Mouse (Mus musculus) mature B cell (primary cell): Measurements from ENCODE around the gene Sarnp.
"Not testable (repeated sequence)": the region's sequence is repeated elsewhere in the genome, so short reads cannot be mapped to it uniquely, and the experiment has no call there.

Experiments used
- in situ Hi-C: fragments of 300-500 bp; cut with MboI; formaldehyde crosslinking; loops from 2 replicates; pipeline ENCODE4 v1.14.3; 2019

Gene Sarnp

GRCm38 (mm10) chr10:128821358-128822056, 4.4 kb downstream of the Sarnp start, which contains the start of gene Ormdl2:
Gene Ormdl2, minus strand, starts transcription at chr10:128821645.
- in situ Hi-C loops = no loop called here

GRCm38 (mm10) chr10:128822135-128822534, 5.0 kb downstream of the Sarnp start:
- in situ Hi-C loops = no loop called here

DNA sequence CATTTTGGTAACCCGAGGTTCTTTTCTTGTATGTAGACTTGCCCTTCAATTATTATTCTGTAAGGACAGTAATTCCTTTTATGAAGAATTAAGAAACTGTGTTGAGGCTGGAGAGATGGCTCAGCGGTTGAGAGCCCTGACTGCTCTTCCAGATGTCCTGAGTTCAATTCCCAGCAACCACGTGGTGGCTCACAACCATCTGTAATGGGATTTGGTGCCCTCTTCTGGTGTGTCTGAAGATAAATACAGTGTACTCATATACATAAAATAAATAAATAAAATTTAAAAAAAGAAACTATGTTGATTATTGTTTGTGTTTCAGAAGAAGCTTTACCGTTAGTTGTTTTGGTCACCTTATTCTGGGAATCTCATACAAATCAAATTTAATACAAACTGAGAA, 6.0 kb downstream of the Sarnp start:
- in situ Hi-C loops = not testable (repeated sequence)

GRCm38 (mm10) chr10:128823821-128824220, 6.7 kb downstream of the Sarnp start:
- in situ Hi-C loops = no loop called here

GRCm38 (mm10) chr10:128837400-128837799, 20.3 kb downstream of the Sarnp start:
- in situ Hi-C loops = loop anchor here (5.0 kb wide), 1 partner anchor 50 kb away; no protein-coding TSS in a partner anchor

GRCm38 (mm10) chr10:128839434-128839833, 22.3 kb downstream of the Sarnp start:
- in situ Hi-C loops = loop anchor here (5.0 kb wide), 1 partner anchor 48 kb away; no protein-coding TSS in a partner anchor

GRCm38 (mm10) chr10:128840612-128841011, 23.5 kb downstream of the Sarnp start:
- in situ Hi-C loops = no loop called here

DNA sequence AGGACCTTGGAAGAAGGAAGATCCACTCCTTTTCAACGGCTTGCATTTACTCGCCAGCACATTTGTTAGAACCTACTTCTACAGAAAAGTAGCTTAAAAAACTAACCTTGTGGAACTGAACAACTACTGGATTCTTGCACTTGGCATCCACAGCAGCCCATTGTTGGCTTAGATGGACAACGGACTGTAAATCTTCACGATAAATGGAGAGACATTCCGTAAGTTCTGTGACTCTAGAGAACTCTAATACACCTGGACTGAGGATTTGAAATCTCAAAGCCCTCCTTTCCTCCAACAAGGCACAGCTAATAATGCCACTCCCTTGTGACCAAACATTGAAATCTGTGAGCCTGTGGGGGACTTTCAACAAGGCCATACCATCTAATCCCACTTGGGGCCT, 26.1 kb downstream of the Sarnp start:
- in situ Hi-C loops = no loop called here

- in situ Hi-C loops = no loop called here
Observed at GRCm38 (mm10) chr10:128845516-128845915, 28.4 kb downstream of the Sarnp start.

- in situ Hi-C loops = no loop called here
Observed at GRCm38 (mm10) chr10:128846664-128847063, 29.5 kb downstream of the Sarnp start.

GRCm38 (mm10) chr10:128848426-128848825, 31.3 kb downstream of the Sarnp start:
- in situ Hi-C loops = no loop called here

- in situ Hi-C loops = no loop called here
Observed at GRCm38 (mm10) chr10:128850339-128850738, 33.2 kb downstream of the Sarnp start.

DNA sequence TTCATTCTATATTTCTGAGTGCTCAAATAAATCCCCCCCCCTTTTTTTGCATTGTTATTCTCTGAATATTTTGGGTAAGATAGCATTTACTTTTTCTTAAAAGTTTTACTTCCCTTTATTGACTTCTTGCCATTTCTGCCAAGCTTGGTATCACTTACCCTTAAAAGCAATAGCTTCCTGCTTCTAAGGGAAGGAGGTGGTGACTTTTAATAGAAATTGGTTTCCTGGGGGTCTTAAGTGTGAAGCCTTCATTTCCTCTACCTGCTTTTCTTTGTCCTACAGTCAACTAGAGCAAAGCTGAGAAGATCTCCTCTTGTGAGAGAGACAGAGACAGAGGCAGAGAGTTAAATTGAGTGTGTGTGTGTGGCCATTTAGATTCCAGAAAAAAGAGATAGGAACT, 44.0 kb downstream of the Sarnp start:
- in situ Hi-C loops = no loop called here

- in situ Hi-C loops = no loop called here
Observed at GRCm38 (mm10) chr10:128866042-128866441, 48.9 kb downstream of the Sarnp start.

- in situ Hi-C loops = no loop called here
Observed at GRCm38 (mm10) chr10:128866518-128866917, 49.4 kb downstream of the Sarnp start.

- in situ Hi-C loops = no loop called here
Observed at GRCm38 (mm10) chr10:128870341-128870740, 53.2 kb downstream of the Sarnp start.

GRCm38 (mm10) chr10:128878291-128878690, 61.2 kb downstream of the Sarnp start:
- in situ Hi-C loops = no loop called here

DNA sequence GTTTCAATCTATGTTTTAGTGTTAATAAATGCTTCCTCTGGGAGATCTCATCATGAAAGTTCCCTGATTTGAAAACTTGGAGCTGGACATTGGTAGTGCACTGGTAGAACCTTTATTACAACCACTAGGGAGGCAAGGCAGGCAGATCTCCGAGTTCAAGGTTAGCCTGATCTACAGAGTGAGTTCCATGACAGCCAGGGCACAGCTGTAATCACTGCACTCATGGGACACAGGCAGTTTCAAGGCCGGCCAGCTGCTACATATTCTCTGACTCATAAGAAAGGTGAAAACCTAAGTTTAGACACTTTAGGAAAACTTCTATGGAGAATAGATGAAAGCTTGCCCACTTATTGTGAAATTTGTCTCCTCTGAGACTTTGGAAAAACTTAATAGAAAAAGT, 61.7 kb downstream of the Sarnp start:
- in situ Hi-C loops = no loop called here

GRCm38 (mm10) chr10:128882067-128882466, 64.9 kb downstream of the Sarnp start:
- in situ Hi-C loops = no loop called here

- in situ Hi-C loops = loop anchor here (5.0 kb wide), 1 partner anchor 52 kb away; no protein-coding TSS in a partner anchor
Observed at GRCm38 (mm10) chr10:128888941-128889827, 72.1 kb downstream of the Sarnp start.

- in situ Hi-C loops = loop anchor here (5.0 to 10.0 kb wide), 2 partner anchors 53 to 125 kb away; no protein-coding TSS in a partner anchor
Observed at GRCm38 (mm10) chr10:128889846-128890245, 72.7 kb downstream of the Sarnp start.
